Mouse (Mus musculus) left cerebral cortex, postnatal 36 days (tissue): Measurements from ENCODE around the gene Bex2. TPM values are rescaled to one million over a fixed set of nuclear protein-coding genes. Genes with fewer than 3 reads are reported as not detected.

Experiments used
- total RNA-seq, 2 experiments: library from RNA; stranded (reverse); gene quantifications; 2 replicates each; pipeline ENCODE4 v1.2.3; 2021

Gene Bex2
- total RNA-seq, 2 experiments from 2014 or later, result 344 to 357 TPM

Other genes starting within 250 kb of the Bex2 start
- gene Gprasp2, start 229.2 kb downstream of the Bex2 start, total RNA-seq, result 100 to 1,000 TPM; 161 to 199 TPM
- 10 to 100 TPM; 57.8 to 69.1 TPM for gene Arxes2, start 74.4 kb downstream of the Bex2 start, total RNA-seq
- gene Arxes1, start 34.9 kb downstream of the Bex2 start, total RNA-seq, result 10 to 100 TPM; 33.7 to 39.1 TPM
- gene Nxf3, start 17.0 kb upstream of the Bex2 start, total RNA-seq, result not detected
- 10 to 100 TPM; 16.4 to 21.4 TPM for gene Bex4, start 70.8 kb upstream of the Bex2 start, total RNA-seq
- 10 to 100 TPM; 32.9 to 40.4 TPM for gene Tceal8, start 104.1 kb upstream of the Bex2 start, total RNA-seq
- 100 to 1,000 TPM; 109 to 156 TPM for gene Tceal5, start 135.6 kb upstream of the Bex2 start, total RNA-seq
- gene Tceal7, start 146.5 kb upstream of the Bex2 start, total RNA-seq, result 1 to 10 TPM; 2.3 to 3.2 TPM
- 10 to 100 TPM; 83.6 to 87.9 TPM for gene Bex1, start 147.3 kb upstream of the Bex2 start, total RNA-seq
- 100 to 1,000 TPM; 112 to 117 TPM for gene Tceal9, start 176.8 kb upstream of the Bex2 start, total RNA-seq
- gene Bex3, start 202.0 kb upstream of the Bex2 start, total RNA-seq, result 100 to 1,000 TPM; 298 to 309 TPM